ENCODE assay signal across 12 mouse cellular contexts in the genomic region with DNA sequence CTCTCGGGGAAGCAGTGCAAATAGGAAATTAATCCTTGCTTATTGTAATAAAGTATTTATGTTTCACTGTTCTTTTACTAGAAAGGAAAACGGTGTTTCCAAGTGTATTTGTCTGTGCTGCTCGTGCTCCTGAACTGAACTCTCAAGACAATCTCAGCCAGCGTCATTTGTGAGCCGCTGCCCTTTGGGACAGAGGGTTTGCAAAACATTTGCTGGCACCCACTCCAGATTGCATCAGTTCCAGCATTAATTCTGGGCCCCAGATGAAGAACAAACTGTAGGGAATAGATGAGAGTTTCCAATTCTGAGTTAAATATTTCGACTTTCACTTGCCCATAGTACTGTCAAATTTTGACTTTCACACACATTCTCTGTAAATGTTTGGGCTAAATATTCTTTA. TPM values are rescaled to one million over a fixed set of nuclear protein-coding genes. Genes with fewer than 3 reads are reported as not detected.
DNase-seq lines count a peak whose midpoint lies in the region; ATAC-seq lines count a peak whose summit lies in the region.
"Had no signal": no experiment of that assay in that cellular context is flagged by ENCODE, and none has a peak within 500 bp of the region (broad histone marks: within the 10 kb centered on the region; RNA-seq: fewer than 3 reads in every experiment).

No protein-coding gene starts in this region.

- intact Hi-C loops in heart, postnatal 36 days (cut with DNase I): no loop called here

- no peaks in the 10 kb centered on the region for H3K9me3 ChIP-seq in embryonic facial prominence, embryonic 12.5 days
- no peaks in the 10 kb centered on the region for H3K9me3 ChIP-seq in embryonic facial prominence, embryonic 10.5 days
- H3K9me3 ChIP-seq in forebrain, embryonic 12.5 days: no peaks in the 10 kb centered on the region
- H3K9me3 ChIP-seq: heart, embryonic 13.5 days had no signal

- H3K27ac ChIP-seq in embryonic facial prominence, embryonic 12.5 days: 0 out of 2 replicates have a peak overlapping the region, but pooled peaks have one; percentile 1
- H3K27ac ChIP-seq in embryonic facial prominence, embryonic 10.5 days (replicated peaks): no peak overlapping the region
- no peak overlapping the region for H3K27ac ChIP-seq in forebrain, embryonic 12.5 days
- H3K27ac ChIP-seq: heart, embryonic 13.5 days had no signal

- no peak overlapping the region for H3K4me3 ChIP-seq in embryonic facial prominence, embryonic 12.5 days
- no peak overlapping the region for H3K4me3 ChIP-seq in embryonic facial prominence, embryonic 10.5 days
- no peak overlapping the region for H3K4me3 ChIP-seq in forebrain, embryonic 12.5 days (replicated peaks)
- H3K4me3 ChIP-seq: heart, embryonic 13.5 days had no signal

- H3K4me2 ChIP-seq in embryonic facial prominence, embryonic 12.5 days (replicated peaks): no peak overlapping the region
- H3K4me2 ChIP-seq in forebrain, embryonic 12.5 days: no peak overlapping the region
- H3K4me2 ChIP-seq: heart, embryonic 13.5 days had no signal

- no peak overlapping the region for H3K9ac ChIP-seq in embryonic facial prominence, embryonic 12.5 days
- no peak overlapping the region for H3K9ac ChIP-seq in forebrain, embryonic 12.5 days
- H3K9ac ChIP-seq: heart, embryonic 13.5 days had no signal

- no peak for ATAC-seq in embryonic facial prominence, embryonic 12.5 days (ENCODE audit: insufficient number of reproducible peaks, insufficient read depth, low FRiP score, low TSS enrichment)
- no peak for ATAC-seq in forebrain, embryonic 12.5 days (ENCODE audit: low FRiP score)

- WGBS in embryonic facial prominence, embryonic 12.5 days: 79% methylated on average over 6 of the region's 6 CpGs
- 87% methylated on average over 6 of the region's 6 CpGs for WGBS in embryonic facial prominence, embryonic 10.5 days
- 90% methylated on average over 6 of the region's 6 CpGs for WGBS in forebrain, embryonic 12.5 days

- no peaks in the 10 kb centered on the region for H3K36me3 ChIP-seq in embryonic facial prominence, embryonic 12.5 days
- H3K36me3 ChIP-seq in embryonic facial prominence, embryonic 10.5 days (replicated peaks): no peaks in the 10 kb centered on the region
- H3K36me3 ChIP-seq in forebrain, embryonic 12.5 days (replicated peaks): no peaks in the 10 kb centered on the region
- H3K36me3 ChIP-seq: heart, embryonic 13.5 days had no signal

- H3K27me3 ChIP-seq in embryonic facial prominence, embryonic 12.5 days: no peaks in the 10 kb centered on the region
- peaks cover 21% of the 10 kb centered on the region for H3K27me3 ChIP-seq in embryonic facial prominence, embryonic 10.5 days (replicated peaks; ENCODE audit: low read depth, poor library complexity, severe bottlenecking)
- H3K27me3 ChIP-seq in forebrain, embryonic 12.5 days: no peaks in the 10 kb centered on the region
- H3K27me3 ChIP-seq: heart, embryonic 13.5 days had no signal

- DNase-seq in embryonic facial prominence, embryonic 10.5 days (ENCODE audit: low spot score): no peak
- DNase-seq in adrenal gland, postnatal 36 days: peak; percentile 48 to 64
- DNase-seq in heart, postnatal 36 days: peak; percentile 61 to 64
- DNase-seq in lung, postnatal 14 days: peak; percentile 74
- no peak for DNase-seq in layer of hippocampus, postnatal 10 days (ENCODE audit: low spot score in 2 of 2)
- DNase-seq in spleen, adult 12 weeks (ENCODE audit: low spot score): no peak
- DNase-seq: cerebellum, adult 11 months had no signal

- peaks cover 18% of the 10 kb centered on the region for H3K4me1 ChIP-seq in embryonic facial prominence, embryonic 12.5 days
- peaks cover 29% of the 10 kb centered on the region for H3K4me1 ChIP-seq in embryonic facial prominence, embryonic 10.5 days
- peaks cover 18% of the 10 kb centered on the region for H3K4me1 ChIP-seq in forebrain, embryonic 12.5 days

RNA-seq across cellular contexts. Expression of a gene that starts 1.9 kb away (rescaled TPM):
- polyA plus RNA-seq in embryonic facial prominence, embryonic 12.5 days (2016; fragmentation: Nextera tagmentation; extraction: Ambion mirVana): 24.1 and 25.2 TPM in 2 replicates
- polyA plus RNA-seq in embryonic facial prominence, embryonic 10.5 days (2016; fragmentation: Nextera tagmentation; extraction: Ambion mirVana): 18.0 and 18.9 TPM in 2 replicates
- total RNA-seq in adrenal gland, postnatal 36 days (2021): 10 to 100 TPM; 38.9 to 53.7 TPM
- total RNA-seq in heart, postnatal 36 days (2021): 10 to 100 TPM; 79.9 to 88.4 TPM
- total RNA-seq in layer of hippocampus, postnatal 10 days (2021): 1 to 10 TPM; 9.1 to 9.8 TPM
- polyA plus RNA-seq in forebrain, embryonic 12.5 days (2016; fragmentation: Nextera tagmentation; extraction: Ambion mirVana): 11.0 TPM in 2 replicates

RNA-seq across cellular contexts. Expression of a gene that starts 28.8 kb away (rescaled TPM):
- not detected in 2 replicates for polyA plus RNA-seq in embryonic facial prominence, embryonic 12.5 days (2016; fragmentation: Nextera tagmentation; extraction: Ambion mirVana)
- polyA plus RNA-seq in embryonic facial prominence, embryonic 10.5 days (2016; fragmentation: Nextera tagmentation; extraction: Ambion mirVana): not detected in 2 replicates
- not detected for total RNA-seq in adrenal gland, postnatal 36 days (2021)
- total RNA-seq in heart, postnatal 36 days (2021): not detected
- total RNA-seq in layer of hippocampus, postnatal 10 days (2021): not detected
- not detected in 2 replicates for polyA plus RNA-seq in forebrain, embryonic 12.5 days (2016; fragmentation: Nextera tagmentation; extraction: Ambion mirVana)
- total RNA-seq: layer of hippocampus, adult 8-10 months; neutrophil, adult 5-6 weeks had no signal
- polyA plus RNA-seq: heart, embryonic 13.5 days had no signal

RNA-seq across cellular contexts. Expression of a gene that starts 58.3 kb away (rescaled TPM):
- polyA plus RNA-seq in embryonic facial prominence, embryonic 12.5 days (2016; fragmentation: Nextera tagmentation; extraction: Ambion mirVana): not detected in 2 replicates
- polyA plus RNA-seq in embryonic facial prominence, embryonic 10.5 days (2016; fragmentation: Nextera tagmentation; extraction: Ambion mirVana): not detected in 2 replicates
- not detected for total RNA-seq in adrenal gland, postnatal 36 days (2021)
- total RNA-seq in heart, postnatal 36 days (2021): not detected
- not detected for total RNA-seq in layer of hippocampus, postnatal 10 days (2021)
- not detected in 2 replicates for polyA plus RNA-seq in forebrain, embryonic 12.5 days (2016; fragmentation: Nextera tagmentation; extraction: Ambion mirVana)
- total RNA-seq: layer of hippocampus, adult 8-10 months; neutrophil, adult 5-6 weeks had no signal
- polyA plus RNA-seq: heart, embryonic 13.5 days had no signal

Comparison
In these comparisons a context has a peak if more than half of its experiments do, and no peak if none do; other contexts are left out.
1. DNase-seq: peak in adrenal gland, postnatal 36 days (2 of 2), heart, postnatal 36 days (2 of 2) and lung, postnatal 14 days (single experiment); none in embryonic facial prominence, embryonic 10.5 days (single experiment), layer of hippocampus, postnatal 10 days (0 of 2) and spleen, adult 12 weeks (single experiment).